Mouse (Mus musculus) heart, embryonic 16.5 days (tissue): ENCODE results near the gene Gm38655. TPM values are rescaled to one million over a fixed set of nuclear protein-coding genes. Genes with fewer than 3 reads are reported as not detected.

Experiments
- ATAC-seq: fragments of 200-750 bp; cut with Nextera tagmentation; replicated peaks from 2 replicates; pipeline ENCODE4 v1.8.0; 2017; ENCODE audit warnings: moderate number of reproducible peaks; ENCODE audit not compliant: insufficient read depth, low FRiP score; ENCODE audit errors: extremely low read depth
- H3K27ac ChIP-seq: fragments of 300-500 bp; sonication (generic); 2 replicates; pipeline ENCODE4 v1.5.1; 2014; ENCODE audit warnings: mild to moderate bottlenecking, low read length, control low read depth, moderate library complexity
- H3K27me3 ChIP-seq: fragments of 300-500 bp; sonication (generic); 2 replicates; pipeline ENCODE4 v1.6.1; 2014; ENCODE audit warnings: low read length, mixed read lengths; ENCODE audit not compliant: control insufficient read depth, insufficient read depth
- H3K36me3 ChIP-seq: fragments of 300-500 bp; sonication (generic); 2 replicates; pipeline ENCODE4 v1.6.1; 2014; ENCODE audit not compliant: control insufficient read depth, insufficient read depth
- H3K4me1 ChIP-seq: fragments of 300-500 bp; sonication (generic); 2 replicates; pipeline ENCODE4 v1.6.1; 2014; ENCODE audit warnings: low read length, mixed read lengths; ENCODE audit not compliant: control insufficient read depth, insufficient read depth
- H3K4me2 ChIP-seq: fragments of 300-500 bp; sonication (generic); 2 replicates; pipeline ENCODE4 v1.6.1; 2014; ENCODE audit warnings: low read depth, mild to moderate bottlenecking, control low read depth, low read length
- H3K4me3 ChIP-seq: fragments of 300-500 bp; sonication (generic); 2 replicates; pipeline ENCODE4 v1.5.1; 2014; ENCODE audit warnings: mild to moderate bottlenecking, control low read depth, low read length
- H3K9ac ChIP-seq: fragments of 300-500 bp; sonication (generic); 2 replicates; pipeline ENCODE4 v1.6.1; 2014; ENCODE audit warnings: low read length, control low read depth
- H3K9me3 ChIP-seq: fragments of 300-500 bp; sonication (generic); replicated peaks from 2 replicates; pipeline ENCODE4 v1.6.1; 2016; ENCODE audit warnings: low read length; ENCODE audit not compliant: control insufficient read depth
- whole genome bisulfite sequencing: fragments of 180-500 bp; shearing (Covaris S2); extraction: QIAGEN DNeasy Blood & Tissue Kit; methylation state at CpG from one replicate; pipeline ENCODE4 v1.1.7; 2014; 5-methylcytosine and 5-hydroxymethylcytosine counted together
- polyA plus RNA-seq: library from polyadenylated mRNA; unstranded; fragments of >200 nt; fragmentation: Nextera tagmentation; extraction: Ambion mirVana; gene quantifications from 2 replicates; pipeline ENCODE4 v1.2.1, GENCODE M21; 2015

Gene Gm38655
- polyA plus RNA-seq, 1 experiment from 2014 or later, result 0.32 TPM

DNA sequence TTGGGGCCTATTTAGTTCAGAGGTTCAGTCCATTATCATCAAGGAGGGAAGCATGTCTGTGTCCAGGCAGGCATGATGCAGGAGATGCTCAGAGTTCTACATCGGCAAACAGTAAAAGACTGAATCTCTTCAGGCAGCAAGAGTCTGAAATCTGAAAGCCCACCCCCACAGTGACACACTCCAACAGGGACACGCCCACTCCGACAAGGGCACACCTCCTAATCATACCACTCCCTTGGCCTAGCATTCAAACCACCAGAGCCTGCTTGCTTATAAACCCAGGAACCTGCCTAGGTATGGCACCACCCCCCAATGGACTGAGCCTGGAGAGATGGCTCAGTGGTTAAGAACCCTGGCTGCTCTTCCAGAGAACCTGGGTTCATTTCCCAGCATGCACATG, 40.2 kb upstream of the Gm38655 start:
- H3K27ac ChIP-seq, result no peak overlapping the region
- no peaks in the 10 kb centered on the region for H3K9me3 ChIP-seq
- H3K4me3 ChIP-seq, result no peak overlapping the region
- H3K9ac ChIP-seq, result no peak overlapping the region
- H3K27me3 ChIP-seq, result no peaks in the 10 kb centered on the region
- no peaks in the 10 kb centered on the region for H3K4me1 ChIP-seq
- peaks cover 17% of the 10 kb centered on the region for H3K36me3 ChIP-seq
- no peak overlapping the region for H3K4me2 ChIP-seq
- ATAC-seq, result no peak
- 83% methylated on average over 3 of the region's 3 CpGs for WGBS

DNA sequence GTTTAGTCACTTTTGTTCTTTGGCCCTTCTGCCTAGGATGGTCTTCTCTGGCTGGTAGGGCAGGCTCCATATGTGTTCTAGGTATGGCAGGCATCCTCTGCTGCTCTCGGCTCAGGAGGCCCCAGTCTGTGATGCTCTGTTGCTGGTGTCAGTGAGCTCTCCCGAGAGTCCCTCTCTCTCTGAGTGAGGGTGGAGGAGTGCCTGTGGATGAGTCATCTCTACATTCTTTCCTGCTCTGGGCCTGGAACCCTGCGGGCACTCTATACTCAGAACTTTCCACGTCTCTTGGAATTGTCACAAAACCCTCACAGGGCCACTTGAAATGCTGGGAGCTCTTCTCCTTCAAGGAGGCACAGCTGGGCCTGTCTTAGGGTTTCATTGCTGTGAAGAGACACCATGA, 36.4 kb upstream of the Gm38655 start:
- WGBS, result 60% methylated on average over 4 of the region's 4 CpGs
- peaks cover 31% of the 10 kb centered on the region for H3K36me3 ChIP-seq
- no peak overlapping the region for H3K4me3 ChIP-seq

DNA sequence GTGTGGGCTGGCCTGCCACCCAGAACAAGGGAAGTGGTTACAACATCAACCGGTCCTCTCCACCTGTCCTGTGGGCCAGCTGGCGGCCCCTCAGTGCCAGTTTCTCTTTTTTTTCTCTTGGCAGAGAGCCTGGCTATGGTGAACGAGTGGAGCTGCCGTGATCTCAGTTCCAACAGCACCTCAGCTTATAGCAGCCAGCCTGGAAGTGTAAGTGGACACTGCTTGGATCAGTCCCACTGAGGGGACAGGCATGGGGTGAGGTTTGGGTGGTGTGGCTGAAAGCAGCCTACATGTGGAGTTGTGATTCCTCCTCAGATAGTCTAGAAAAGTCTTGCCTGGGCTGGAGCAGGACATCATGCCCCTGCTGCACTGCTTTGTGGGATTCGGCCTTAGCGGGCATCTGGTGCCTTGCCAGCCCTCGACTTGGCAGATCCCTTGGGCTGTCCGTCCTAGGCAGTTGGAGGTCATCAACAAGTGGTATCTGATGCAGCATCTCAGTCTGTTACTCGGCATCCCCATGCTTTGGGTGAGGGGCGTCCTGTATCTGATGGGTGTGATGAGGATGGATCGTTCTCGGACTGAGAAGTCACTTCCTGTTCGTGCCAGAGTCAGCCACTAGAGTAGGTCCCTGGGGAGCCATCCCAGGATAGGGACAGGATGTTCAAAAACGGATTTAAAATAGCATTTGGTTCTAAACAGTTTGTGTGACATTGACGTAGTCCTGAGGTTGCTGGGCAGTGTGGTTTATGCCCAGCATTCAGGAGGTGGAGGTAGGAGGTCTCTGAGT, 35.6 kb upstream of the Gm38655 start:
- 71% methylated on average over 15 of the region's 15 CpGs for WGBS
- no peak for ATAC-seq
- no peak overlapping the region for H3K4me2 ChIP-seq
- H3K9ac ChIP-seq, result no peak overlapping the region
- no peak overlapping the region for H3K4me3 ChIP-seq
- H3K27me3 ChIP-seq, result no peaks in the 10 kb centered on the region
- H3K4me1 ChIP-seq, result no peaks in the 10 kb centered on the region
- peaks cover 34% of the 10 kb centered on the region for H3K36me3 ChIP-seq
- H3K27ac ChIP-seq, result no peak overlapping the region
- no peaks in the 10 kb centered on the region for H3K9me3 ChIP-seq

More for the DNA sequence above, 36.4 kb upstream of the Gm38655 start:
- Histone ChIP-seq H3K27me3 (no peaks in the 10 kb centered on the region), H3K4me1 (no peaks in the 10 kb centered on the region), H3K4me2 (no peak overlapping the region), H3K9ac (no peak overlapping the region), H3K27ac (no peak overlapping the region), H3K9me3 (no peaks in the 10 kb centered on the region)
- no peak for ATAC-seq

DNA sequence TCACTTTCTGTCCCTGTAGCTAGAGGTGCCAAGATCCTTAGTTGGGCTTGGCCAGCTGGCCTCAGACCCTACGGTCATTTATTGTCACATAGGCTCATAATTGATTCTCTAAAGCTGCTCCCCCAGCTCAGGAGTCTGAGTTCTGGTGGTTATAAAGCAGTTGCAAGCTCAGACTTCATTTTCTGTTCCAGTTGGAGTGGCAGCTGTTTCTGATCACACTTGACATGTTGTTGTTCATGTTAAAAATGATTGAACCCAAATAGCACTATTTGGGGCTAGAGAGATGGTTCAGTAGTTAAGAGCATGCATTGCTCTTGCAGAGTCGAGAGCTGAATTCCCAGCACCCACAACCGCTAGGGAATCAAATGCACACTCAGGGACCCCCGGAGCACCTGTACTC, 34.7 kb upstream of the Gm38655 start:
- H3K4me3 ChIP-seq, result no peak overlapping the region
- no peak overlapping the region for H3K27ac ChIP-seq
- H3K4me1 ChIP-seq, result no peaks in the 10 kb centered on the region
- H3K36me3 ChIP-seq, result peaks cover 41% of the 10 kb centered on the region
- H3K4me2 ChIP-seq, result no peak overlapping the region
- no peaks in the 10 kb centered on the region for H3K27me3 ChIP-seq
- no peaks in the 10 kb centered on the region for H3K9me3 ChIP-seq
- no peak for ATAC-seq
- 95% methylated on average over 4 of the region's 4 CpGs for WGBS
- H3K9ac ChIP-seq, result no peak overlapping the region

DNA sequence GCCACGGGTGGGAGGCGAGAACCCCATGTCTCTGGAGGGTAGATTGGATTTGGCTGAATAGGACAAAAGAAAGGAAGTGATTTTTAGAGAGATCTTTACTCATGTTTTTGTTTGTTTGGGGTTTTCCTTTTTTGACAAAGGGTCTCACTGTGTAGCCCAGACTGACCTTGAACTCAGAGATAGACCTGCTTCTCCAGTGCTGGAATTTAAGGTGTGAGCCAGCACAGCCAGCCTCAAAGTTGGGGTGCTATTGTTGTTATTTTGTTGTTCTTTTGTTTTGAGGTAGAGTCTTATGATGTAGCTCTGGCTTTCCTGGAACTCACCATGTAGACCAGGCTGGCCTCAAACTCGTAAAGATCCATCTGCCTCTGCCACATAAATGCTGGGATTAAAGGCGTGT, 27.1 kb upstream of the Gm38655 start:
- H3K27ac ChIP-seq, result no peak overlapping the region
- peaks cover 34% of the 10 kb centered on the region for H3K36me3 ChIP-seq
- no peak overlapping the region for H3K4me2 ChIP-seq
- ATAC-seq, result no peak
- no peaks in the 10 kb centered on the region for H3K4me1 ChIP-seq
- no peaks in the 10 kb centered on the region for H3K27me3 ChIP-seq
- no peaks in the 10 kb centered on the region for H3K9me3 ChIP-seq
- H3K4me3 ChIP-seq, result no peak overlapping the region
- H3K9ac ChIP-seq, result no peak overlapping the region
- WGBS, result 91% methylated on average over 4 of the region's 4 CpGs

DNA sequence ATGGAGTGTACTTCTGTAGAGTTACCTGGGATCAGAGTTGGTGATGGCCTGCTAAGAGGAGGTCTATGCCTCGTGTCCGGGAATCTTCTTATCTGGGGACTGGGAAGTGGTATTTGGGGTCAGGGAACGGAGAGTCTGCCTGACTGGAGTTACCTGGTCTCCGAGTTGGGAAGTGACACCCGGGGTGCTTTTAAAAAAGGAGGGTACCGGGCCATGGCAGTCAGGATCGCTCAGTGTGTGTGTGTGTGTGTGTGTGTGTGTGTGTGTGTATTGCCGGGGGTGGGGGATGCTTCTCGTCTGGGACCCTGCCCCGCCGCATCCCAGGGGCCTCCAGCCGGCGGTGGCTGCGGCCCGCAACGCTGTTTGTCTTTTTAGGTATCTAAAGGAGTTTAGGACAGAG, 13.8 kb upstream of the Gm38655 start:
- ATAC-seq, result no peak
- H3K9ac ChIP-seq, result peak overlapping the region; percentile 95
- no peak overlapping the region for H3K27ac ChIP-seq
- H3K4me2 ChIP-seq, result peak overlapping the region; percentile 79
- WGBS, result 4% methylated on average over 15 of the region's 16 CpGs
- H3K36me3 ChIP-seq, result peaks cover 8% of the 10 kb centered on the region; the same call in 1 of the 2 replicates
- peak overlapping the region; percentile 90 for H3K4me3 ChIP-seq
- peaks cover 22% of the 10 kb centered on the region for H3K4me1 ChIP-seq
- no peaks in the 10 kb centered on the region for H3K27me3 ChIP-seq
- no peaks in the 10 kb centered on the region for H3K9me3 ChIP-seq

DNA sequence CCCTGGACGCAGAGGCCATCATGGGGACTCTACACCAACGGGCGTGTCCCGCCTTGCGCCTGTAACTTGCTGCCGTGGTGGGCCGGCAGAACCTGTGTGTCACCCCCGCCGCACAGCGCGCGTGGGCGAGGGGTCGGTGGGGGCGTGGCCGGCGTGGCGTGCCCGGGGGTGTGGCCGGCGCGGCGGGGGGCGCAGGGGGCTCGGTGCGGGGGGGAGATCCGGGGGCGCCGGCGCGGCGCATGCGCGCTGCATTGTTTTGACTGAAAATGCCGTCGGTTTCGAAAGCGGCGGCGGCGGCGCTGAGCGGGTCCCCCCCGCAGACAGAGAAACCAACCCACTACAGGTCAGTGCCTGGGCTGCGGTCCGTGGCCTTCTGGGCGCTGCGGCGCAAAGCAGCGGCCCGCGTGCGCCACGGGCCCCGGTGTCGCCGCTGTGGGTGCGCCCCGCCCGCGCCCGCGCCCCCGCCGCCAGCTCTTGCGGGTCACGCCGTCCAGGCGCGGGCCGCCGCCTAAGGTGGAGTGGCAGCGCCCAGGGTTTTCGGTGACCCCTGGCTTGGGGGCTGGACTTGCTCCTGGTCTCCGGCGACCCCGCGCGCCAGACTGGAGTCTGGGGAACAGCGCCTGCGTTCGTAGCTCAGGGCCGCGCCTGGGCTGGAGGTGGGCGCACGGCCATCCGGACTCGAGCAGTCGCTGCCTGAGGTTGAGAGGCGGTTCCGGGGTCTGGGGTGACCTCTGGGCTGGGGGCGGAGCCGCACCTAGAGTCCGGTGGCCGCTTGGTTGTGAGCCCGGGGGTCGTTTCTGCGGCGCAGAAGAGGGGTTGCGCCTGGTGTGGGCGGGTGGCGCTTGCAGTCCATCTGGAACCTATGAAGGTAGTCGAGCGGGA, 13.1 kb upstream of the Gm38655 start, which contains the start of gene Unkl:
Gene Unkl, plus strand, starts transcription at position 248 of the 882 bp plus-strand sequence.
- under 1% methylated on average over 81 of the region's 104 CpGs for WGBS
- peaks cover 6% of the 10 kb centered on the region; the same call in 1 of the 2 replicates for H3K36me3 ChIP-seq
- ATAC-seq, result peak; percentile 66

DNA sequence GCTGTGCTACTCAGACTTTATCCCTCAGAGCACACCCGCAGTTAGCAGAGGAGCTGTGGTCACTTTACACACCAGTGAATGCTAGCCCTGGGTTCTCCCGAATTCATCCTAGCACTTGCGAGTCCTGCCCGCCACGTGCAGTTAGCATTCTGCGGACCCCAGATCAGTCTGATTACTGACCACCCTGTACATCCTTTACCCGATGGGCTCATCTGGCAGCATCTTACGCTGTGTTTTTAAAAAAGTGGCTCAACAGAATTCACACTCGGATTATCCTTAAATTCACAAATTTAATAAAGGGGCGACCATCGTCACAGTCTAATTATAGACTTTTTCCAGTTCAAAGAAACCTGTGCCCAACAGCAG, 12.5 kb upstream of the Gm38655 start:
- peaks cover 5% of the 10 kb centered on the region; the same call in 1 of the 2 replicates for H3K36me3 ChIP-seq
- H3K27me3 ChIP-seq, result 0 out of 2 replicates have a peak, but pooled peaks cover 3% of the 10 kb centered on the region
- peak overlapping the region; percentile 90 for H3K4me3 ChIP-seq
- H3K4me1 ChIP-seq, result peaks cover 22% of the 10 kb centered on the region
- peak overlapping the region; percentile 95 for H3K9ac ChIP-seq
- H3K27ac ChIP-seq, result peak overlapping the region; percentile 84
- WGBS, result 6% methylated on average over 11 of the region's 11 CpGs
- no peaks in the 10 kb centered on the region for H3K9me3 ChIP-seq
- ATAC-seq, result no peak
- peak overlapping the region; percentile 79 for H3K4me2 ChIP-seq

More for the DNA sequence above, 13.1 kb upstream of the Gm38655 start, which contains the start of gene Unkl:
- peak within 1 kb of the TSS; percentile 95 for H3K9ac ChIP-seq
- no peaks in the 10 kb centered on the region for H3K9me3 ChIP-seq
- no peaks in the 10 kb centered on the region for H3K27me3 ChIP-seq
- H3K4me3 ChIP-seq, result peak within 1 kb of the TSS; percentile 90
- H3K27ac ChIP-seq, result peak within 1 kb of the TSS; percentile 84
- peaks cover 22% of the 10 kb centered on the region for H3K4me1 ChIP-seq
- H3K4me2 ChIP-seq, result peak within 1 kb of the TSS; percentile 79
